Mouse (Mus musculus) bone marrow, adult 2 months (tissue): Measurements from ENCODE around the gene Megf6.

Experiments
- CTCF ChIP-seq: fragments of 200-500 bp; IDR thresholded peaks from 2 replicates; pipeline ENCODE4 v1.5.1; 2011; ENCODE audit warnings: low read length, control low read depth; ENCODE audit not compliant: control insufficient read depth, insufficient read depth
- POLR2A ChIP-seq: fragments of 200-500 bp; IDR thresholded peaks from 2 replicates; pipeline ENCODE4 v1.6.1; 2011; ENCODE audit warnings: low read depth, mild to moderate bottlenecking, control low read depth, low read length, borderline replicate concordance; ENCODE audit not compliant: control insufficient read depth

GRCm38 (mm10) chr4:154163296-154163695, 7.2 kb upstream of the Megf6 start:
- TF ChIP-seq CTCF (peak; percentile 88), POLR2A (no peak)
